Mouse (Mus musculus): ENCODE data around the gene Caprin1.

DNA sequence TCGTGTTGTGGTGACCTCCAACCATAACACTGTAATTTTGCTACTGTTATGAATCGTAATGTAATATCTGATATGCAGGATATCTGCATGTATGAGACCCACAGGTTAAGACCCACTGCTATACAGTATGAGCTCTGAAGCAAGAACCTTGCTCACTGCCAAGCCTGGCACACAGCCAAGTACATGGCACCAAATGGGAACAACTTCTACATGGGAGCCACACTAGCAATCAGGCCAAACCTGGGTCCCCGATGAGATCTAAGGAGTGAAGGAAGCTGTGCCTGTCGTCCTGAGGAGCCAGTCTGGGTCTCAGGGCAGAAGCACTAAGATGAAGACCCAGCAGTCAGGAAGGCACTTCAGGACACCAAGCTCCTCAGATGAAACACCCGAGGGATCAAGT, 52.0 kb downstream of the Caprin1 start:
- TF ChIP-seq CTCF (IDR thresholded peaks at IDR 0.05; ENCODE audit: low read depth) (no peak), EP300 (IDR thresholded peaks at IDR 0.05; ENCODE audit: low read depth) (no peak)
